Mouse (Mus musculus) midbrain, embryonic 16.5 days (tissue): ENCODE data around the gene Ace. TPM values are rescaled to one million over a fixed set of nuclear protein-coding genes. Genes with fewer than 3 reads are reported as not detected.

Source experiments
- ATAC-seq: fragments of 200-750 bp; cut with Nextera tagmentation; 2 replicates; pipeline ENCODE4 v1.8.0; 2017; ENCODE audit warnings: moderate TSS enrichment
- H3K27ac ChIP-seq: fragments of 300-500 bp; sonication (generic); 2 replicates; pipeline ENCODE4 v1.5.1; 2014; ENCODE audit warnings: mild to moderate bottlenecking, low read length, mixed read lengths
- H3K27me3 ChIP-seq: fragments of 300-500 bp; sonication (generic); 2 replicates; pipeline ENCODE4 v1.6.1; 2014; ENCODE audit warnings: low read depth, low read length, mixed read lengths; ENCODE audit not compliant: control insufficient read depth, insufficient read depth
- H3K36me3 ChIP-seq: fragments of 300-500 bp; sonication (generic); 2 replicates; pipeline ENCODE4 v1.6.1; 2014; ENCODE audit warnings: mild to moderate bottlenecking, low read length, moderate library complexity, mixed read lengths; ENCODE audit not compliant: control insufficient read depth, insufficient read depth
- H3K4me1 ChIP-seq: fragments of 300-500 bp; sonication (generic); 2 replicates; pipeline ENCODE4 v1.6.1; 2014; ENCODE audit warnings: mild to moderate bottlenecking, low read length, mixed read lengths; ENCODE audit not compliant: control insufficient read depth, insufficient read depth
- H3K4me2 ChIP-seq: fragments of 300-500 bp; sonication (generic); 2 replicates; pipeline ENCODE4 v1.6.1; 2014; ENCODE audit warnings: mild to moderate bottlenecking, low read length, mixed read lengths
- H3K4me3 ChIP-seq: fragments of 300-500 bp; sonication (generic); 2 replicates; pipeline ENCODE4 v1.5.1; 2014; ENCODE audit warnings: low read depth, mild to moderate bottlenecking, low read length, moderate library complexity, mixed read lengths
- H3K9ac ChIP-seq: fragments of 300-500 bp; sonication (generic); 2 replicates; pipeline ENCODE4 v1.6.1; 2014; ENCODE audit warnings: low read depth, low read length, mixed read lengths
- H3K9me3 ChIP-seq: fragments of 300-500 bp; sonication (generic); replicated peaks from 2 replicates; pipeline ENCODE4 v1.6.1; 2014; ENCODE audit warnings: mild to moderate bottlenecking, low read length, mixed read lengths; ENCODE audit not compliant: control insufficient read depth, poor library complexity, severe bottlenecking
- WGBS: fragments of 180-500 bp; shearing (Covaris S2); extraction: QIAGEN DNeasy Blood & Tissue Kit; methylation state at CpG from one replicate; pipeline ENCODE4 v1.1.7; 2014; 5-methylcytosine and 5-hydroxymethylcytosine counted together
- polyA plus RNA-seq: library from polyadenylated mRNA; unstranded; fragments of >200 nt; fragmentation: Nextera tagmentation; extraction: Ambion mirVana; gene quantifications from 2 replicates; pipeline ENCODE4 v1.2.1, GENCODE M21; 2015

Ace gene
- polyA plus RNA-seq, 1 experiment from 2014 or later, result 8.2 TPM

DNA sequence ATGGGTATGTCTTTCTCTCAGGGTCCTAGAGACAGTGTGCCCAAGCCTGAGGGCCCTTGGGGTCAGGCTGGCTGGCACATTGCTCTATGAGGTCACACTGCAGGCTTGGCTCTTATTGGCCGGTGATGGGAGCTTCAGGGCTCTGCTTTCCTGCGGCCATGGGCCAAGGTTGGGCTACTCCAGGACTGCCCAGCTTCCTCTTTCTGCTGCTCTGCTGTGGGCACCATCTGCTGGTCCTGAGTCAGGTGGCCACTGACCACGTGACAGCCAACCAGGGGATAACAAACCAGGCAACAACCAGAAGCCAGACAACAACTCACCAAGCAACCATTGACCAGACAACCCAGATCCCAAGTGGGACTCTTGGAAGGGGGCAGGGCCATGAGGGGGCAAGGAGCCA lies 7.3 kb downstream of the Ace start:
- 82% methylated on average over 3 of the region's 3 CpGs for WGBS
- no peaks in the 10 kb centered on the region for H3K4me1 ChIP-seq
- no peaks in the 10 kb centered on the region for H3K9me3 ChIP-seq
- peaks cover 8% of the 10 kb centered on the region for H3K27me3 ChIP-seq
- no peaks in the 10 kb centered on the region for H3K36me3 ChIP-seq
- H3K4me3 ChIP-seq, result no peak overlapping the region
- no peak for ATAC-seq
- H3K4me2 ChIP-seq, result no peak overlapping the region
- H3K9ac ChIP-seq, result no peak overlapping the region
- H3K27ac ChIP-seq, result no peak overlapping the region

DNA sequence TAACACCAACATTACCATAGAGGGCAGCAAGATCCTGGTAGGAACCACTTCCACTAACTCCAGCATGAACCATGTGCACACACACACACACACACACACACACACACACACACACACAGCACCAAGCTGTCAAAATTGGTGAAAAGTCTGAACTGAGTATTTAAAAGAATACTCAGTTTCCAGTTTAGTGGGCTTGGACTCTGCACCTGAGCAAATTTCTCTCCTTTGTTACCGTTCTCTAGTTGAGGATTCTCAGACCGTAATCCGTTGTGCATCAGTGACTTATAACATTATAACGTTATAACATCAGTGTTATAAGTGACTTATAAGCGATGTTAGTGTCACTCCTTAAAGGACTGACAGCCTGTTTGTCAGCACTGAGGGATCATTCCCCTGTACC lies 7.9 kb downstream of the Ace start:
- no peak overlapping the region for H3K27ac ChIP-seq
- H3K9ac ChIP-seq, result no peak overlapping the region
- H3K4me1 ChIP-seq, result no peaks in the 10 kb centered on the region
- H3K4me2 ChIP-seq, result no peak overlapping the region
- H3K36me3 ChIP-seq, result no peaks in the 10 kb centered on the region
- H3K9me3 ChIP-seq, result no peaks in the 10 kb centered on the region
- no peak overlapping the region for H3K4me3 ChIP-seq
- no peak for ATAC-seq
- H3K27me3 ChIP-seq, result peaks cover 5% of the 10 kb centered on the region
- 93% methylated on average over 5 of the region's 5 CpGs for WGBS

DNA sequence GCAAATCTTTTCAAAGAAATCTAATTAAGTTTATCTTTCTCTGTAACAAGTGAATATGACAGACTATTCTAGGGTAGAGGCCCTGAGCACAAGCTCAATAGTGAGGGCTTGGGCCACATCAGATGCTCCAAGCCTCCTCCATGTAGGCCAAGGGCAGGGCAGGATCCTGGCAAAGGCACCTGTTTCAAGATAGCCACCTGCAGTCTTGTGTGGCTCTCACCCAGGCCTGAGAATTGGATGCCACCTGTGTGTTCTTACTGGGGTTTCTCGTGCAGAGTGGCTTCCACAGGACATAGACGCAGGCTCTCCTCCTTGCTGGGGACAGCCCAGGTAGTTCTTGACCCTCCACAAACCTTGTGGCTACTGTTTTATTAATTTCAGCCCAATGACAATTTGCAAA lies 10.5 kb downstream of the Ace start:
- Histone ChIP-seq H3K27me3 (no peaks in the 10 kb centered on the region), H3K4me2 (no peak overlapping the region), H3K9me3 (no peaks in the 10 kb centered on the region), H3K27ac (no peak overlapping the region), H3K36me3 (no peaks in the 10 kb centered on the region), H3K4me3 (no peak overlapping the region), H3K4me1 (no peaks in the 10 kb centered on the region), H3K9ac (no peak overlapping the region)
- no peak for ATAC-seq
- WGBS, result 98% methylated on average over 2 of the region's 2 CpGs

DNA sequence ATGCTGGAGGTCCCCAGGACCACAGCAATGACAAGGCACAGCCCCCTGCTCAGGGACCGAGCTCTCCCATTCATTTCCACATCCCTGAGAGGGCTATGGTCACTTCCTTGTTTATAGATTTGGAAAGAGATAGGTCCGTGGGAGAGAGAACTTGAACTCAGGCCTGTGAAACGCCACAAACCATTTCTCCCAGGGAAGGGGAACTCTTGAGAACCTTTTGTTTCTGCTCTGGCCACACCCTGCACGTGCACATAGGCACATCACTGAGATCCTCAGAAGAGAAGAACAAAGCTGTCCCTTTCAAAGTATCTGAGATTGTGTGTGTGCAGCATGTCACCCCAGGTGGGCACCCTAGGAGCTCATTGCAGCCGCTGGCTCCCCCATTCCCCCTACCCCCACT lies 10.9 kb downstream of the Ace start:
- H3K9me3 ChIP-seq, result no peaks in the 10 kb centered on the region
- no peaks in the 10 kb centered on the region for H3K36me3 ChIP-seq
- no peak for ATAC-seq
- no peak overlapping the region for H3K4me2 ChIP-seq
- no peaks in the 10 kb centered on the region for H3K27me3 ChIP-seq
- H3K4me3 ChIP-seq, result no peak overlapping the region
- WGBS, result 70% methylated on average over 5 of the region's 5 CpGs
- H3K27ac ChIP-seq, result no peak overlapping the region
- no peak overlapping the region for H3K9ac ChIP-seq
- no peaks in the 10 kb centered on the region for H3K4me1 ChIP-seq

DNA sequence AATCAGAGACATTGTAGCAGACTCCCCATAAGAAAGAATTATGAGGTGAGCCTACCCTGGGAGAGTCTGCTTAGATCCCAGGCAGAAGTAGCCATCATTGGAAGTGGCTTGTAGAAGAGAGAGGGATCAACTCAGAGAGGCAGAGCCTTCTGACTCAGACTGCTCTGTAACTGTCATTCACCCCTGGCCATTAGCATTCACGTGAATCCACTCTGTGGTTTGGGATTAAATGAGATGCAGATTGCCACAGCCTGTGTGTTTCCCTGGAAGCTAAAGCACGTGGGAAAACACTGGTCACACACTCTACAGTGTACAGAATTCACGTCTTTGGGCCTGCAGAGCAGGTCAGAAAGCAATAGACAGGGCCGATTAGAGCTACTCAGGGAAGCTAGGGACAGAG lies 16.7 kb downstream of the Ace start:
- Histone ChIP-seq H3K27me3 (no peaks in the 10 kb centered on the region), H3K9ac (no peak overlapping the region), H3K9me3 (no peaks in the 10 kb centered on the region), H3K27ac (no peak overlapping the region), H3K4me3 (no peak overlapping the region), H3K4me2 (no peak overlapping the region), H3K36me3 (no peaks in the 10 kb centered on the region), H3K4me1 (no peaks in the 10 kb centered on the region)
- 52% methylated on average over 4 of the region's 4 CpGs for WGBS
- ATAC-seq, result no peak

DNA sequence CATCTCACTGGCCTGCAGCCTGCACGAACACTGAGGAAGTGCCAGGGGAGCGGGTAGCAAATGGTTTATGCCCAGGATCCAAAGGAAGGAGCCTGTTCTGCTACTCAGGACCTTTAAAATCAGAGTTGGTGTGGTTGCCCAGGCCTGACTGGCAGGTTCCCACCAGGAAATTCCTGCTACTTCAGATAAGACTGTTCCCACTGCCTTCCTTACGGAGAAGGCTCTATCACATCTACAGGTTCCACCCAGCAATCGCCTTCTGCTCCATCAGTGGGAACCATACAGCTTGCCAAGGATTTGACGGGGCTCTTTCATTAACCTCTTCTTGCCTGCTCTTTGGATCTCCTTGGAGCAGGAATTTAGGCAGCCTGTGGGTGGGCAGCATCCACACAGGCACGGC lies 19.7 kb downstream of the Ace start:
- Histone ChIP-seq H3K9ac (no peak overlapping the region), H3K4me2 (no peak overlapping the region), H3K27ac (no peak overlapping the region), H3K27me3 (no peaks in the 10 kb centered on the region), H3K4me1 (no peaks in the 10 kb centered on the region), H3K9me3 (no peaks in the 10 kb centered on the region), H3K4me3 (no peak overlapping the region), H3K36me3 (no peaks in the 10 kb centered on the region)
- WGBS, result 78% methylated on average over 6 of the region's 6 CpGs
- no peak for ATAC-seq

DNA sequence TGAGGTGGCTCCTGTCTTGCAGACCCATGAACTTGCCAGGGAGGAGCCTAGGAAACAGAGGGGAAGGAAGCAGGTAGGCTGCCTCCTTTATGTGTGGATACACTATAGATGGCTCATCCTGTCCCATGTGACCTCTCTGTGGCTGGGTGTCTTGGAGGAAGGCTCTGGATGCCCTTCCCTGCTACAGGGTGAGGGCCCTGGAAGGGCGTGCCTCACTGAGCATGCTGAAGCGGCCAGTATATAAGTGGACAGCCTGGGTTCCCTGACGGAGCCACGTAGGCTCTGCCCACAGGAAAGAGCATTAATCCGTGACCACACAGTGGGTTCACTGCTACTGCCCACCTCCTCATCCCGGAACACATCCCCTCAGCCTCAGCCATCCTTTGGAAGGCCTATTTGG lies 21.7 kb downstream of the Ace start:
- Histone ChIP-seq H3K36me3 (no peaks in the 10 kb centered on the region), H3K4me1 (no peaks in the 10 kb centered on the region), H3K4me2 (no peak overlapping the region), H3K9ac (no peak overlapping the region), H3K4me3 (no peak overlapping the region), H3K27me3 (no peaks in the 10 kb centered on the region), H3K9me3 (no peaks in the 10 kb centered on the region), H3K27ac (no peak overlapping the region)
- WGBS, result 82% methylated on average over 6 of the region's 6 CpGs
- no peak for ATAC-seq

DNA sequence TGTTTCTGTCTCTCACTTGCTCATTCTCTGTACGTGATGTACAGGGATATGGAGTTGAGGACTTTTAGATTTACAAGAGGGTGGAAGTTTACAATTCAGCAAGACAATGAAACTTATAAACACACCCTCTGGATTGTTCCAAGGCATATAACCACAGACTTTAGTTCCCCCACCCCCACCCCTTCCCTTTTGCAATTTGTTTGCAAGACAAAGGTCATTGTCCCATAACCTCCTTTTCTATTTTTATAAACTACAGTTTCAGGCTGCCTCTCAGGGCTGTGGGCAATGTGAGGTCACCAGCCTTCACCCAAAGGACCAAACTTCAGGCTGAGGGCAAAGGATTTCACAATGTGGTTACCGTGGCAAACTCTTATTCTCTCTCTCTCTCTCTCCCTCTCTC lies 22.5 kb downstream of the Ace start:
- WGBS, result 76% methylated on average over 2 of the region's 2 CpGs
- Histone ChIP-seq H3K4me3 (no peak overlapping the region), H3K4me2 (no peak overlapping the region), H3K4me1 (no peaks in the 10 kb centered on the region), H3K9me3 (no peaks in the 10 kb centered on the region), H3K27me3 (no peaks in the 10 kb centered on the region), H3K9ac (no peak overlapping the region), H3K36me3 (no peaks in the 10 kb centered on the region), H3K27ac (no peak overlapping the region)
- no peak for ATAC-seq

DNA sequence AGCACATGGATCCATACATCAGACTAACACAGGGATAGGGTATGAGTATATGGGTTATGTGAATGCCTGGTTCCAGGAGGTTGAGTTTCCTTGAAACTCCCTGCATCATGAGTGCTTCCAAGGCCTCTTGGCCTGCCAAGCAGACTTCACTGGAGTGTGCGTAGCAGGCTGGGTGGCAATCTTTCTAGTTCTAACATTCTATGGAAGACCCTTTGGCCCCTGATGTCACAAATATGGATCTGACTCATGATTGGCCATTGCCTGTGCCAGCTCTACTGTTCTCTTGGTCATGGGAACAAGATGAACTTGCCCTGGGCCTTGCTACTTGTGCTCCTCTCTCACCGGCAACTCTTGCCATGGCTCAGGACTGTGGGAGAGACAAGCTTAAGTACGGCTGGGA lies 26.6 kb downstream of the Ace start, which contains the start of gene Ace3:
Ace3 (plus strand) TSS at position 301 of the 400 bp plus-strand sequence.
- H3K27me3 ChIP-seq, result no peaks in the 10 kb centered on the region
- no peak within 1 kb of the TSS for H3K9ac ChIP-seq
- H3K27ac ChIP-seq, result no peak within 1 kb of the TSS
- H3K4me3 ChIP-seq, result no peak within 1 kb of the TSS
- H3K4me1 ChIP-seq, result no peaks in the 10 kb centered on the region
- ATAC-seq, result no peak
- no peaks in the 10 kb centered on the region for H3K9me3 ChIP-seq
- no peaks in the 10 kb centered on the region for H3K36me3 ChIP-seq
- no peak within 1 kb of the TSS for H3K4me2 ChIP-seq
- WGBS, result 96% methylated on average over 3 of the region's 3 CpGs

DNA sequence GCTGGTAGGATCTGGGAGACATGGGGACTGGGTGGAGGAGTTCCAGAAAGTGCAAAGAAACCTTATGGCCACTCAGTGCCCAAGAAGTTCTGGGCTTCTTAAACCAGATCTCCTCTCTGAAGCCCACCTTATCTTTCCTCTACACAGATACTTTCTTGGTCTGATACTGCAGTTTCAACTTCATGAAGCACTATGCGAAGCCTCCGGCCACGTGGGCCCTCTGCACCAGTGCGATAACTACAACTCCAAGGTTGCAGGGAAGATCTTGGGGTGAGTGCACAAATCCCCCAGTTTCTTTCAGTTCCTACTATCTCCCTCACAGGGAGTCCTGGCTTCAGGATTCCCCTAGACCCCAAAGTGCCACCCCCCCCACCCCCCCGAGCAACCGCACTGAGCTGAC lies 32.3 kb downstream of the Ace start:
- H3K36me3 ChIP-seq, result no peaks in the 10 kb centered on the region
- no peak for ATAC-seq

More for the DNA sequence above, 32.3 kb downstream of the Ace start:
- Histone ChIP-seq H3K9me3 (no peaks in the 10 kb centered on the region), H3K27ac (no peak overlapping the region), H3K4me1 (no peaks in the 10 kb centered on the region), H3K9ac (no peak overlapping the region), H3K27me3 (no peaks in the 10 kb centered on the region), H3K4me2 (no peak overlapping the region), H3K4me3 (no peak overlapping the region)
- WGBS, result 93% methylated on average over 6 of the region's 6 CpGs
